Mouse (Mus musculus) lung, adult 18-20 months (tissue): ENCODE results near the gene Igf1r.

Experiments
- DNase-seq, 2 experiments: peaks; one replicate each; pipeline ENCODE4 v3.0.0; 2022; ENCODE audit warnings: mixed read lengths in 2 of 2

Gene Igf1r

GRCm38 (mm10) chr7:67952777-67953700 is at the start of gene Igf1r:
Gene Igf1r (plus strand): TSS chr7:67952827.
- DNase-seq, result peak; percentile 49 to 59

GRCm38 (mm10) chr7:67906358-67906757 is 46.3 kb upstream of the Igf1r start:
- DNase-seq, result no peak

- DNase-seq, result peak in 1 of 2 experiments; percentile 10
Observed at GRCm38 (mm10) chr7:67907786-67908400, 44.7 kb upstream of the Igf1r start.

GRCm38 (mm10) chr7:67910528-67910927 is 42.1 kb upstream of the Igf1r start:
- DNase-seq, result no peak

- peak in 1 of 2 experiments; percentile 13 for DNase-seq
Observed at GRCm38 (mm10) chr7:67910947-67911346, 41.7 kb upstream of the Igf1r start.

- no peak for DNase-seq
Observed at GRCm38 (mm10) chr7:67911841-67912240, 40.8 kb upstream of the Igf1r start.

GRCm38 (mm10) chr7:67916960-67917359 is 35.7 kb upstream of the Igf1r start:
- no peak for DNase-seq

- DNase-seq, result no peak
Observed at GRCm38 (mm10) chr7:67917753-67918152, 34.9 kb upstream of the Igf1r start.

GRCm38 (mm10) chr7:67919467-67919866 is 33.2 kb upstream of the Igf1r start:
- no peak for DNase-seq

GRCm38 (mm10) chr7:67924215-67924614 is 28.4 kb upstream of the Igf1r start:
- no peak for DNase-seq

- no peak for DNase-seq
Observed at GRCm38 (mm10) chr7:67930132-67930531, 22.5 kb upstream of the Igf1r start.

- no peak for DNase-seq
Observed at GRCm38 (mm10) chr7:67936801-67937200, 15.8 kb upstream of the Igf1r start.

GRCm38 (mm10) chr7:67943805-67944204 is 8.8 kb upstream of the Igf1r start:
- DNase-seq, result no peak

- no peak for DNase-seq
Observed at GRCm38 (mm10) chr7:67946901-67947300, 5.7 kb upstream of the Igf1r start.

- DNase-seq, result peak in 1 of 2 experiments; percentile 12
Observed at GRCm38 (mm10) chr7:67950346-67950814, 2.2 kb upstream of the Igf1r start.

- DNase-seq, result peak; percentile 76 to 80
Observed at GRCm38 (mm10) chr7:67950815-67951531, 1.7 kb upstream of the Igf1r start.

- DNase-seq, result peak; percentile 93 to 94
Observed at GRCm38 (mm10) chr7:67951532-67952035, 1.0 kb upstream of the Igf1r start.

- DNase-seq, result peak; percentile 82 to 84
Observed at GRCm38 (mm10) chr7:67952036-67952681, 468 bp upstream of the Igf1r start.

- peak; percentile 30 to 31 for DNase-seq
Observed at GRCm38 (mm10) chr7:67953764-67954242, 1.2 kb downstream of the Igf1r start.

GRCm38 (mm10) chr7:67954591-67955185 is 2.1 kb downstream of the Igf1r start:
- DNase-seq, result no peak

- no peak for DNase-seq
Observed at GRCm38 (mm10) chr7:67955276-67955675, 2.6 kb downstream of the Igf1r start.

- DNase-seq, result no peak
Observed at GRCm38 (mm10) chr7:67957376-67957775, 4.7 kb downstream of the Igf1r start.
